Mouse (Mus musculus) megakaryocyte, embryonic 14.5 days (primary cell): ENCODE data around the gene Abl2. TPM values are rescaled to one million over a fixed set of nuclear protein-coding genes. Genes with fewer than 3 reads are reported as not detected.
A peak's percentile ranks its signal among the peaks of the same experiment; 100 is the strongest.
"Not testable (repeated sequence)": the region's sequence is repeated elsewhere in the genome, so short reads cannot be mapped to it uniquely, and the experiment has no call there.

Source experiments
- H3K27me3 ChIP-seq: replicated peaks from 2 replicates; pipeline ENCODE3; 2012; ENCODE audit warnings: inconsistent platforms
- H3K36me3 ChIP-seq: replicated peaks from 2 replicates; pipeline ENCODE3; 2012; ENCODE audit warnings: low read length, inconsistent platforms, mixed read lengths
- H3K4me1 ChIP-seq: 2 replicates; pipeline ENCODE4 v1.6.1; 2012; ENCODE audit warnings: inconsistent platforms
- H3K4me3 ChIP-seq: replicated peaks from 2 replicates; pipeline ENCODE3; 2012; ENCODE audit warnings: moderate library complexity, mild to moderate bottlenecking, inconsistent platforms
- H3K9me3 ChIP-seq: 2 replicates; pipeline ENCODE4 v1.6.1; 2012; ENCODE audit warnings: inconsistent platforms
- FLI1 ChIP-seq: IDR thresholded peaks from 2 replicates; pipeline ENCODE4 v1.6.1; 2012; ENCODE audit warnings: low read length, inconsistent platforms, mixed read lengths
- GATA1 ChIP-seq: IDR thresholded peaks from 3 replicates; pipeline ENCODE4 v1.6.1; 2012; ENCODE audit warnings: mixed read lengths, low read length, inconsistent platforms, borderline replicate concordance
- polyA plus RNA-seq: library from polyadenylated mRNA; stranded (reverse); fragments of >175 nt; gene quantifications from 2 replicates; pipeline ENCODE4 v1.2.3, GENCODE M21; 2012; ENCODE audit warnings: low replicate concordance; ENCODE audit not compliant: insufficient read depth

Abl2 gene
- 5.0 and 5.8 TPM in 2 replicates for polyA plus RNA-seq

DNA sequence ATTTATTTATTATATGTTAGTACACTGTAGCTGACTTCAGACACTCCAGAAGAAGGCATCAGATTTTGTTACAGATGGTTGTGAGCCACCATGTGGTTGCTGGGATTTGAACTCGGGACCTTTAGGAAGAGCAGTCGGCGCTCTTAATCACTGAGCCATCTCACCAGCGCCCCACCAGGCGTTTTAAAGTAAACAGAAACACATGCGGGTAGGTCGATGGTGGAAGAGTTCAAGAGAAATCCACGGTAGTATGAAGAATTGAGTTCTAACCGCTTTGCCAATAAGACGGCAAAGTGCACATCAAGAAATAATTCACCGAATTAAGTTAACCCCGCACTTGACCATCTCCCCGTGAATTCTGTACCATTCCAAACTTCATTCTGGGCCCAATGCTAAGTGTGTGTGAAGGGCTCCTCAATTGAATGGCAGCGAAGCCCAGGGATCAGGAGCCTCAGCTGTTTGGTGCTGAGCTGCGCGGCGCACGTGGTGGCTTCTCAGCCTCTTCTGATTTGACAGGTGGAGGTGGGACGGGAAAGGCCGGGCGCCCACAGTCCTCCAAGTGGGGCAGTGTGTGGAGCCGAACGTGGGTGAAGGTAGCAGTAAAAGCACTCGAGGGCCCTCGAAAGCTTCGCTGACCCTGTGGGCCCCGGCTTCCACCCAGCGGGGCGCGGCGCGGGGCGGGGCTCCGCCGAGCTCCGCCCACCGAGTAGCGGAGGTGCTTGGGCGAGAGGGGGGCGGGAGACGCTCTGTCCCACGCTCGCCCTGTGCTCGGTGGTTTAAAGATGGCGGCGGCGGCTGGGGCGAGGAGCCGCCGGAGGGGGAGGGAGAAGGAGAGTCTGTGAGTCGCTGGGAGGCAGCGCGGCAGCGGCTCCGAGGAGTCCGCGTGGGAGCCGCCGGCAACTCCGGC is at the start of gene Abl2:
Gene Abl2 (plus strand): TSS at position 763 of the 907 bp plus-strand sequence.
- Histone ChIP-seq H3K4me3 (peak within 1 kb of the TSS; percentile 96), H3K27me3 (no peaks in the 10 kb centered on the region), H3K36me3 (peaks cover 3% of the 10 kb centered on the region), H3K4me1 (peaks cover 40% of the 10 kb centered on the region), H3K9me3 (no peaks in the 10 kb centered on the region)
- TF ChIP-seq GATA1 (no peak), FLI1 (no peak)

DNA sequence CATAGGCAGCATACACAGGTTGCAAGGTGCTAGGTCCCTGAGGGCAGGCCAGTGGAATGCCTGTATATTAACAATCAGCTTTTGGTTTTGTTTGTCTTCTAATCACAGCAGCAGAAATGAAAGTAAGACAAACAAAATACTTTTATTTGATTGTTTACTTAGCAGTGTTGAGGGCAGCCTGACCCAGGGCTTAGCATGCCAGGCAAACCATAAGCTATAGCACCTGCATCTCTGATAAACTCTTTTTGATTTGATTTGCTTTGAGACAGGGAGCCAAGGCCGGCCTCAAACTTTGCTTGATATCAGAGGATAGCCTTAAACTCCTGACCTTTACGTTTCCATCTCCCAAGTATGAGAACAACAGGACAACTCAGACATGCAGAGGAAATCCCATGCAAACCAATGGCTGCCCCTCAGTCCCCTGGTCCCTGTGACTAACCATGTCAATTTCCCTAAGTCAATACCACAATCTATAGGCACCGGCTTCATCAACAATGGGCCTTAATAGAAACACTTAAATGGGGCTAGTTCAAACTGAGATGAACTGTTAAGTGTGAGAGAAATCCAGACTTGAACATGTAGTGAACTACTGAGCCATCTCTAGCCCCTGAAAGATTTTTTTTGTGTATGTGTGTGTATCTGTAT is 38.3 kb upstream of the Abl2 start:
- Histone ChIP-seq H3K9me3 (no peaks in the 10 kb centered on the region), H3K4me1 (no peaks in the 10 kb centered on the region), H3K27me3 (peaks cover 4% of the 10 kb centered on the region), H3K36me3 (no peaks in the 10 kb centered on the region), H3K4me3 (no peak overlapping the region)
- TF ChIP-seq GATA1 (no peak), FLI1 (no peak)

DNA sequence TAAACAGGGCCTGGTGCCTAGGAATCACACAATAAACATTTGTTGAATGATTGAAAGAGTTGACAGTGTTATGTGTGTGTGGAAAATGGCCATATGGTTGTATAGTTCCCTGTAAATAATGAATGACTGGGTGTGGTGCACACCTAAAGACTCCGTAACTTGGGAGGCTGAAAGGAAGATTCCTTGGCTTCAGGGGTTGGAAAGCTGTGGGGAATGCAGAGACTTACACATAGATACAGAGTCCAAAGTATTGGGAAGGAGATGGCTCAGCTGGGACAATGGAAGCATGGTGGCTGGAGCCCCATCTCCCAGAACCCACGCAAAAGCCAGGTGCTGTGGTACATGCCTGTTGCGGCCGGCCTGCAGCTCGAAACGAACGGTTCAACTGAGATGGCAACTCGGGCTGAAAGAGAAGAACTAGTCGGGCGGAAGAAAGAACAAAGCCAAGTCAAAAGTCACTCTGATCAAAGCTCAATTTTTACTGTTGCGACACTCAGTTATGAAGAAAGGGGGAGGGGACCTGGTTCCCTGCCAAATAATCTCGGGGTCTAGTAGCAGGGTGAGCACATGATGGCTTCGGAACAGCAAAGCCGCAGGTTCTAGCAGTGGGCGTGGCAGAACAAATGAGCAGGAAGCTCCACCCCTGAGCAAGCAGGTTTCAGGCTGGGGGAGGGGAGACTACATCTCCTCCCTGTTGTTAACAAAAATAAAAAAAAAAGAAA is 36.6 kb upstream of the Abl2 start:
- H3K4me3 ChIP-seq = no peak overlapping the region
- H3K36me3 ChIP-seq = no peaks in the 10 kb centered on the region
- TF ChIP-seq GATA1 (no peak), FLI1 (no peak)
- no peaks in the 10 kb centered on the region for H3K9me3 ChIP-seq
- H3K4me1 ChIP-seq = no peaks in the 10 kb centered on the region
- H3K27me3 ChIP-seq = peaks cover 4% of the 10 kb centered on the region

DNA sequence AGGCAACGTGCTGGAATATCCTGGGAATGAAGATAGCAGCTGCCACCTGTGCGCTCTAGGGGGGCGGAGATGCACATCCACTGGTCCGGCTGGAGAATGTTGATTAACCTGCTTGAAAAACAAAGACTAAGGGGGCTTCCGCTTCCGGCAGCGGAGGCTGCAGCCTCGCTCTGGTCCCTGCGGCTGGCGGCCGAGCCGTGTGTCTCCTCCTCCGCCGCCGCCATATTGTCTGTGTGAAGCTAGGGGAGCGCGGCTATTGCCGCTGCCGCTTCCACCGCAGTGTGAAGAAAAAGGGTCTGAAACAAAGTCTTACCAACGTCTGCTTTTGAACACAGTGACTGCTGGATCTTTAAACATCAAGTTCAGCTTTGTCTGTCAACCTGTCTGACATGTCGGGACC is 34.7 kb upstream of the Abl2 start, which contains the start of gene Gm10031:
Gene Gm10031 (plus strand): TSS at position 171 of the 400 bp plus-strand sequence.
- not testable (repeated sequence) for H3K27me3 ChIP-seq, H3K4me1 ChIP-seq, H3K4me3 ChIP-seq, H3K36me3 ChIP-seq, H3K9me3 ChIP-seq

DNA sequence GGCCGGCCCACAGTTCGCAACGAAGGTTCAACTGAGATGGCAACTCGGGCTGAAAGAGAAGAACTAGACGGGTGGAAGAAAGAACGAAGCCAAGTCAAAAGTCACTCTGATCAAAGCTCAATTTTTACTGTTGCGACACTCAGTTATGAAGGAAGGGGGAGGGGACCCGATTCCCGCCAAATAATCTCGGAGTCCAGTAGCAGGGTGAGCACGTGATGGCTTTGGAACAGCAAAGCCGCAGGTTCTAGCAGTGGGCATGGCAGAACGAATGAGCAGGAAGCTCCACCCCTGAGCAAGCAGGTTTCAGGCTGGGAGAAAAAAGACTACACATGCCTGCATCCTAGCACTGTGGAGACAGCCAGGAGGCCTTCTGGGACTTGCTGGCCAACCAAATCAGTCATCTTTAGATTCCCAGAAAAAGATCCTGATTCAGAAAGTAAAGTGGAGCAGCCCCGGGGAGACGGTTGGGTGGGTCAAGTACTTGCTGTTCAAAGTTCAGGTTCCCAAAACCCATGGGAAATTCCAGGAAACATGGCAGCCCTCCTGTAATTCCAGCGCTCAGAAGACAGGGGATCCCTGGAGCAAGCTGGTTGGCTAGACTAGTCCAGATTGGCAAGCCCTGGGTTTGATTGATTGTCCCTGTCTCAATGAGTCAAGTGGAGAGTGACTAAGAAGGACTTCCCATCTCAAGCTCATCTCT is 26.0 kb upstream of the Abl2 start:
- H3K9me3 ChIP-seq, H3K4me3 ChIP-seq: not testable (repeated sequence)
- peaks cover 10% of the 10 kb centered on the region for H3K4me1 ChIP-seq

DNA sequence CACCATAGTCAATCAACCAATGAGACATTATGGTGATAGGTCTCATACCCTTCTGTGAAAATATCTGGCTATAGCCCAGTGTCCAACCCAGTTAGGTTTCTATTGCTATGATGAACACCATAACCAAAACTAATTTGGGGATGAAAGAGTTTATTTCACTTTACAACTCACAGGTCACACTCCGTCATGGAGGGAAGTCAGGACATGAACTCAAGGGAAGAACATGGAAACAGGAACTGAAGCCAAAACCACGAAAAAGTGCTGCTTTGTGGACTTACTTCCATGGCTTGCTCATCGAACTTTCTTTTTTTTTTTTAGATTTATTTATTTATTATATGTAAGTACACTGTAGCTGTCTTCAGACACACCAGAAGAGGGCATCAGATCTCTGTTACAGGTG is 25.1 kb upstream of the Abl2 start:
- Histone ChIP-seq H3K4me1 (peaks cover 14% of the 10 kb centered on the region), H3K4me3 (no peak overlapping the region), H3K36me3 (no peaks in the 10 kb centered on the region), H3K27me3 (no peaks in the 10 kb centered on the region), H3K9me3 (0 out of 2 replicates have a peak, but pooled peaks cover 4% of the 10 kb centered on the region)
- no peak for TF ChIP-seq FLI1
- no peak for TF ChIP-seq GATA1

More for the DNA sequence above, 26.0 kb upstream of the Abl2 start:
- H3K36me3 ChIP-seq, H3K27me3 ChIP-seq: not testable (repeated sequence)

DNA sequence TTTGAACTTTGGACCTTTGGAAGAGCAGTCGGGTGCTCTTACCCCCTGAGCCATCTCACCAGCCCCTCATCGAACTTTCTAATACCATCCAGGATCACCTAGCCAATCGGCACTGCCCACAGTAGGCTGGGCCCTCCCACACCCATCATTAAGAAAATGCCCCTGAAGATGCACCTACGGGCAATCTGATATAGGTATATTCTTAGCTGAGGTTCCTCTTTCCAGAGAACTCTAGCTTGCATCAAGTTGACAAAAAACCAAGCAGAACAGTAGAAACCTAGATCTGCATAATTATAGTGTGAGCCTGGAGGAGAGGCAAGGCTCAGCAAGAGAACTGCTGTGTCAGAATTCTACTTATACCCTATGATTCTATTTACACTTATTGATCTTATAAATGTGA is 24.7 kb upstream of the Abl2 start:
- H3K4me1 ChIP-seq = peaks cover 14% of the 10 kb centered on the region
- no peaks in the 10 kb centered on the region for H3K36me3 ChIP-seq
- 0 out of 2 replicates have a peak, but pooled peaks cover 4% of the 10 kb centered on the region for H3K9me3 ChIP-seq

DNA sequence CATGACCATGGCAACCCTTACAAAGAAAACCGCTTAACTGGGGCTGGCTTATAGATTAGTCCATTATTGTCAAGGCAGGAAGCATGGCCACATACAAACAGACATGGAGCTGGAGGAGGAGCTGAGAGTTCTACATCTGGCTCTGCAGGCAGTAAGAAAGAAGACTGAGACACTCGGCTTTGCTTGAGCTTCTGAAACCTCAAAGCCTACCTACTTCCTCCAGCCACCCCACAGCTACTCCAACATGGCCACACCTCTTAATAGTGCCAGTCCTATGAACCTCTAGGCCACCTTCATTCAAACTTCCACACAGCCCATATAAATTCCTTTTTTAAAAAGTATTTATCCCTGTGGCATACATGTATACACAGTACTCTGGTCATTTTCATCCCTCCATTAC is 21.6 kb upstream of the Abl2 start:
- H3K27me3 ChIP-seq = no peaks in the 10 kb centered on the region
- peaks cover 14% of the 10 kb centered on the region for H3K4me1 ChIP-seq
- H3K4me3 ChIP-seq = no peak overlapping the region
- no peaks in the 10 kb centered on the region for H3K36me3 ChIP-seq
- H3K9me3 ChIP-seq = 0 out of 2 replicates have a peak, but pooled peaks cover 2% of the 10 kb centered on the region
- TF ChIP-seq FLI1 (no peak), GATA1 (no peak)

More for the DNA sequence above, 24.7 kb upstream of the Abl2 start:
- Histone ChIP-seq H3K27me3 (no peaks in the 10 kb centered on the region), H3K4me3 (no peak overlapping the region)
- TF ChIP-seq FLI1 (no peak), GATA1 (no peak)

DNA sequence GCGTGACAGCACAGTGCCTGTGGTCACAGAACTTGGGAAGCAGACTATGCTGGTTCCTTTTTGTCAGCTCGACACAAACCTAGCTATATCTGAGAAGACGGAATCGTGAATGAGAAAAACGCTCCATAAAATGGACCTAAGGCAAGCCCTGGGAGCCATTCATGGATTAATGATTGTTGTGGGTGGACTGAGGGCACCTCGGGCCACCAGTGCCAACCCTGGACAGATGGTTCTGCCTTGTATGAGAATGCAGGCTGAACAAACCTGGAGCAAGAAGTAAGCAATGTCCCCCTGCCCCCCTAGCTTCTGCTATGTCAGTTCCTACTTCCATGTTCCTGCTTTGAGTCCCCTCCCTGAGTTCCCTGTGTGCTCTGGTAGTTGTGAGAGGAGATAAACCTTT is 20.9 kb upstream of the Abl2 start:
- Histone ChIP-seq H3K9me3 (no peaks in the 10 kb centered on the region), H3K27me3 (no peaks in the 10 kb centered on the region)
- TF ChIP-seq FLI1 = no peak
- TF ChIP-seq GATA1 = no peak

More for the DNA sequence above, 20.9 kb upstream of the Abl2 start:
- no peak overlapping the region for H3K4me3 ChIP-seq
- peaks cover 14% of the 10 kb centered on the region for H3K4me1 ChIP-seq
- no peaks in the 10 kb centered on the region for H3K36me3 ChIP-seq
